Mouse (Mus musculus): Measurements from ENCODE around the gene Cers2. TPM values are rescaled to one million over a fixed set of nuclear protein-coding genes. Genes with fewer than 3 reads are reported as not detected.

Gene Cers2
- 119 and 130 TPM in 2 replicates for polyA plus RNA-seq (2016; fragmentation: Nextera tagmentation; extraction: Ambion mirVana)

GRCm38 (mm10) chr3:95314486-95315093, at the start of gene Cers2:
Cers2 (plus strand) TSS chr3:95314791.
- Histone ChIP-seq H3K27me3 (ENCODE audit: poor library complexity, severe bottlenecking) (no peaks in the 10 kb centered on the region), H3K27ac (peak within 1 kb of the TSS; percentile 99), H3K4me1 (peaks cover 54% of the 10 kb centered on the region), H3K36me3 (replicated peaks) (peaks cover 17% of the 10 kb centered on the region), H3K4me3 (peak within 1 kb of the TSS; percentile 80), H3K9me3 (no peaks in the 10 kb centered on the region)
- WGBS = 4% methylated on average over 27 of the region's 27 CpGs
- no peak for DNase-seq (ENCODE audit: extremely low spot score, low spot score)

- no peak for DNase-seq (ENCODE audit: extremely low spot score, low spot score)
- Histone ChIP-seq H3K4me1 (0 out of 2 replicates have a peak, but pooled peaks cover 5% of the 10 kb centered on the region), H3K4me3 (no peak overlapping the region), H3K27me3 (ENCODE audit: poor library complexity, severe bottlenecking) (no peaks in the 10 kb centered on the region), H3K27ac (no peak overlapping the region), H3K36me3 (replicated peaks) (peaks cover 74% of the 10 kb centered on the region), H3K9me3 (no peaks in the 10 kb centered on the region)
- WGBS = 96% methylated on average over 3 of the region's 3 CpGs
These were observed 48.5 kb upstream of the Cers2 start for GRCm38 (mm10) chr3:95266052-95266451.

GRCm38 (mm10) chr3:95267855-95268254, 46.7 kb upstream of the Cers2 start:
- no peaks in the 10 kb centered on the region for H3K9me3 ChIP-seq
- H3K4me3 ChIP-seq = no peak overlapping the region
- DNase-seq (ENCODE audit: extremely low spot score, low spot score) = no peak
- peaks cover 60% of the 10 kb centered on the region for H3K36me3 ChIP-seq (replicated peaks)
- no peak overlapping the region for H3K27ac ChIP-seq
- no peaks in the 10 kb centered on the region for H3K27me3 ChIP-seq (ENCODE audit: poor library complexity, severe bottlenecking)
- 0 out of 2 replicates have a peak, but pooled peaks cover 5% of the 10 kb centered on the region for H3K4me1 ChIP-seq

GRCm38 (mm10) chr3:95269789-95270188, 44.8 kb upstream of the Cers2 start:
- Histone ChIP-seq H3K36me3 (replicated peaks) (peaks cover 49% of the 10 kb centered on the region), H3K4me1 (no peaks in the 10 kb centered on the region), H3K9me3 (no peaks in the 10 kb centered on the region), H3K27me3 (ENCODE audit: poor library complexity, severe bottlenecking) (no peaks in the 10 kb centered on the region), H3K4me3 (no peak overlapping the region), H3K27ac (no peak overlapping the region)
- no peak for DNase-seq (ENCODE audit: extremely low spot score, low spot score)
- 94% methylated on average over 5 of the region's 5 CpGs for WGBS

GRCm38 (mm10) chr3:95270766-95271364, 43.7 kb upstream of the Cers2 start:
- Histone ChIP-seq H3K9me3 (no peaks in the 10 kb centered on the region), H3K4me1 (no peaks in the 10 kb centered on the region), H3K27me3 (ENCODE audit: poor library complexity, severe bottlenecking) (no peaks in the 10 kb centered on the region), H3K27ac (no peak overlapping the region), H3K36me3 (replicated peaks) (peaks cover 43% of the 10 kb centered on the region), H3K4me3 (no peak overlapping the region)
- no peak for DNase-seq (ENCODE audit: extremely low spot score, low spot score)
- WGBS = 84% methylated on average over 12 of the region's 12 CpGs

GRCm38 (mm10) chr3:95273471-95273870, 41.1 kb upstream of the Cers2 start:
- no peak for DNase-seq (ENCODE audit: extremely low spot score, low spot score)
- no peaks in the 10 kb centered on the region for H3K27me3 ChIP-seq (ENCODE audit: poor library complexity, severe bottlenecking)
- no peaks in the 10 kb centered on the region for H3K9me3 ChIP-seq
- H3K4me1 ChIP-seq = no peaks in the 10 kb centered on the region
- 89% methylated on average over 5 of the region's 5 CpGs for WGBS
- H3K27ac ChIP-seq = no peak overlapping the region
- H3K4me3 ChIP-seq = no peak overlapping the region
- peaks cover 21% of the 10 kb centered on the region for H3K36me3 ChIP-seq (replicated peaks)

GRCm38 (mm10) chr3:95274453-95274852, 40.1 kb upstream of the Cers2 start:
- DNase-seq (ENCODE audit: extremely low spot score, low spot score) = no peak
- no peaks in the 10 kb centered on the region for H3K9me3 ChIP-seq
- H3K27me3 ChIP-seq (ENCODE audit: poor library complexity, severe bottlenecking) = no peaks in the 10 kb centered on the region
- H3K4me3 ChIP-seq = no peak overlapping the region
- no peaks in the 10 kb centered on the region for H3K4me1 ChIP-seq
- H3K27ac ChIP-seq = no peak overlapping the region
- peaks cover 12% of the 10 kb centered on the region for H3K36me3 ChIP-seq (replicated peaks)
- WGBS = 94% methylated on average over 4 of the region's 4 CpGs

- H3K4me1 ChIP-seq = no peaks in the 10 kb centered on the region
- no peak overlapping the region for H3K27ac ChIP-seq
- WGBS = 87% methylated on average over 6 of the region's 6 CpGs
- no peak overlapping the region for H3K4me3 ChIP-seq
- no peak for DNase-seq (ENCODE audit: extremely low spot score, low spot score)
- no peaks in the 10 kb centered on the region for H3K27me3 ChIP-seq (ENCODE audit: poor library complexity, severe bottlenecking)
- no peaks in the 10 kb centered on the region for H3K9me3 ChIP-seq
- H3K36me3 ChIP-seq (replicated peaks) = peaks cover 12% of the 10 kb centered on the region
These were observed 39.4 kb upstream of the Cers2 start for GRCm38 (mm10) chr3:95275161-95275560.

GRCm38 (mm10) chr3:95276428-95276934, 38.1 kb upstream of the Cers2 start:
- WGBS = 90% methylated on average over 5 of the region's 5 CpGs
- DNase-seq (ENCODE audit: extremely low spot score, low spot score) = no peak

GRCm38 (mm10) chr3:95277149-95277551, 37.4 kb upstream of the Cers2 start:
- DNase-seq (ENCODE audit: extremely low spot score, low spot score) = no peak
- no peak overlapping the region for H3K27ac ChIP-seq
- H3K4me3 ChIP-seq = no peak overlapping the region
- WGBS = 100% methylated on average over 1 of the region's 1 CpGs
- peaks cover 12% of the 10 kb centered on the region for H3K36me3 ChIP-seq (replicated peaks)
- peaks cover 12% of the 10 kb centered on the region for H3K4me1 ChIP-seq
- no peaks in the 10 kb centered on the region for H3K9me3 ChIP-seq
- H3K27me3 ChIP-seq (ENCODE audit: poor library complexity, severe bottlenecking) = no peaks in the 10 kb centered on the region

More at GRCm38 (mm10) chr3:95276428-95276934, 38.1 kb upstream of the Cers2 start:
- H3K27me3 ChIP-seq (ENCODE audit: poor library complexity, severe bottlenecking) = no peaks in the 10 kb centered on the region
- H3K27ac ChIP-seq = no peak overlapping the region
- H3K4me1 ChIP-seq = peaks cover 7% of the 10 kb centered on the region
- H3K4me3 ChIP-seq = no peak overlapping the region
- peaks cover 12% of the 10 kb centered on the region for H3K36me3 ChIP-seq (replicated peaks)
- H3K9me3 ChIP-seq = no peaks in the 10 kb centered on the region

GRCm38 (mm10) chr3:95280747-95281146, 33.8 kb upstream of the Cers2 start:
- Histone ChIP-seq H3K27me3 (ENCODE audit: poor library complexity, severe bottlenecking) (no peaks in the 10 kb centered on the region), H3K4me1 (peaks cover 33% of the 10 kb centered on the region), H3K36me3 (replicated peaks) (0 out of 2 replicates have a peak, but pooled peaks cover 3% of the 10 kb centered on the region), H3K9me3 (no peaks in the 10 kb centered on the region), H3K27ac (peak overlapping the region; percentile 94), H3K4me3 (peak overlapping the region; percentile 71)
- no peak for DNase-seq (ENCODE audit: extremely low spot score, low spot score)
- WGBS = 31% methylated on average over 8 of the region's 8 CpGs

- no peaks in the 10 kb centered on the region for H3K9me3 ChIP-seq
- under 1% methylated on average over 53 of the region's 53 CpGs for WGBS
- peak within 1 kb of the TSS; percentile 71 for H3K4me3 ChIP-seq
These were observed 33.1 kb upstream of the Cers2 start, which contains the start of the genes Mindy1 and Prune1 for GRCm38 (mm10) chr3:95281216-95282126. Mindy1 (plus strand) TSS chr3:95281345. Prune1 (minus strand) TSS chr3:95282076.

More at GRCm38 (mm10) chr3:95281216-95282126, 33.1 kb upstream of the Cers2 start, which contains the start of the genes Mindy1 and Prune1:
- H3K27me3 ChIP-seq (ENCODE audit: poor library complexity, severe bottlenecking) = no peaks in the 10 kb centered on the region
- peaks cover 33% of the 10 kb centered on the region for H3K4me1 ChIP-seq
- H3K36me3 ChIP-seq (replicated peaks) = 0 out of 2 replicates have a peak, but pooled peaks cover 3% of the 10 kb centered on the region
- peak within 1 kb of the TSS; percentile 94 for H3K27ac ChIP-seq
- DNase-seq (ENCODE audit: extremely low spot score, low spot score) = peak; percentile 97
